In genomic region chr13:24280439-24281431, GRCm38 (mm10) we compare ENCODE assay signal across 8 mouse cellular contexts. TPM values are rescaled to one million over a fixed set of nuclear protein-coding genes. Genes with fewer than 3 reads are reported as not detected.
DNase-seq lines count a peak whose midpoint lies in the region; ATAC-seq and TF ChIP-seq lines count a peak whose summit lies in the region.

Gene Carmil1 (minus strand): TSS chr13:24280795.

- no peaks in the 10 kb centered on the region; the same call in 1 of the 2 replicates for H3K36me3 ChIP-seq in ES-E14 (ENCODE audit: control insufficient read depth, insufficient read depth, low read length, poor library complexity, severe bottlenecking)
- H3K36me3 ChIP-seq in hindbrain, embryonic 10.5 days: no peaks in the 10 kb centered on the region
- H3K36me3 ChIP-seq in lung, postnatal 0 days (ENCODE audit: insufficient read depth, low read length): no peaks in the 10 kb centered on the region

- H3K27me3 ChIP-seq in cerebellum, adult 2 months (ENCODE audit: control insufficient read depth, insufficient read depth, low read length): no peaks in the 10 kb centered on the region
- peaks cover 17% of the 10 kb centered on the region for H3K27me3 ChIP-seq in hindbrain, embryonic 10.5 days (ENCODE audit: insufficient read depth, poor library complexity, severe bottlenecking)
- no peaks in the 10 kb centered on the region for H3K27me3 ChIP-seq in lung, postnatal 0 days (replicated peaks; ENCODE audit: insufficient read depth, low read length)

- no peak within 1 kb of the TSS for H3K27ac ChIP-seq in ES-E14 (ENCODE audit: insufficient read depth, low read depth, low read length, poor library complexity, severe bottlenecking)
- peak within 1 kb of the TSS; percentile 99 for H3K27ac ChIP-seq in cerebellum, adult 2 months (ENCODE audit: insufficient read depth, low read length)
- peak within 1 kb of the TSS; percentile 91 for H3K27ac ChIP-seq in hindbrain, embryonic 10.5 days
- H3K27ac ChIP-seq in lung, postnatal 0 days (ENCODE audit: low read length): peak within 1 kb of the TSS; percentile 87

- in situ Hi-C loops in ES-E14 (cut with MboI; ENCODE audit: low sequenced_read_pairs in 2 of 2, unreplicated experiment in 2 of 2): no loop called here

- H3K9ac ChIP-seq in ES-E14 (ENCODE audit: insufficient read depth, low read depth, low read length, poor library complexity, severe bottlenecking): peak within 1 kb of the TSS; percentile 89
- H3K9ac ChIP-seq in lung, postnatal 0 days (replicated peaks; ENCODE audit: low read depth): peak within 1 kb of the TSS; percentile 63

- peak; percentile 98 for ATAC-seq in lung, postnatal 0 days

- peak; percentile 47; the same call in 1 of the 2 replicates for TF ChIP-seq POLR2A in cerebellum, adult 2 months (IDR thresholded peaks at IDR 0.05; ENCODE audit: borderline replicate concordance, insufficient read depth, low read length)

- peak within 1 kb of the TSS; percentile 89 to 93 for H3K4me3 ChIP-seq in ES-E14 (ENCODE audit: insufficient read depth in 1 of 2, low read depth in 1 of 2, low read length in 2 of 2, poor library complexity in 1 of 2, severe bottlenecking in 1 of 2)
- H3K4me3 ChIP-seq in cerebellum, adult 2 months (replicated peaks; ENCODE audit: insufficient read depth, low read depth, low read length): peak within 1 kb of the TSS; percentile 93
- peak within 1 kb of the TSS; percentile 79 for H3K4me3 ChIP-seq in hindbrain, embryonic 10.5 days
- H3K4me3 ChIP-seq in lung, postnatal 0 days (ENCODE audit: low read depth, low read length): peak within 1 kb of the TSS; percentile 63

- under 1% methylated on average over 94 of the region's 96 CpGs for WGBS in cerebellum, adult 2 months
- WGBS in hindbrain, embryonic 10.5 days: under 1% methylated on average over 96 of the region's 96 CpGs
- under 1% methylated on average over 72 of the region's 96 CpGs for WGBS in lung, postnatal 0 days

- DNase-seq in ES-E14 (ENCODE audit: low read depth, low spot score): peak; percentile 70
- peak; percentile 88 to 91 for DNase-seq in cerebellum, adult 2 months
- peak; percentile 68 to 86 for DNase-seq in frontal cortex, adult 2 months (ENCODE audit: extremely low spot score in 1 of 2, low spot score in 1 of 2)
- DNase-seq in hindbrain, embryonic 10.5 days (ENCODE audit: low spot score): peak; percentile 90
- DNase-seq in layer of hippocampus, postnatal 10 days (ENCODE audit: low spot score in 2 of 2): peak; percentile 85 to 90
- DNase-seq in lung, postnatal 0 days (ENCODE audit: low spot score): peak; percentile 97
- DNase-seq in ovary, postnatal 36 days (ENCODE audit: low spot score): peak; percentile 86
- peak; percentile 83 for DNase-seq in thymus, postnatal 14 days

- H3K4me2 ChIP-seq in lung, postnatal 0 days (replicated peaks; ENCODE audit: low read depth, low read length): peak within 1 kb of the TSS; percentile 86

- peaks cover 0 to 6% of the 10 kb centered on the region in 2 experiments; a peak in 2 of 4 replicates for H3K4me1 ChIP-seq in ES-E14 (ENCODE audit: control insufficient read depth in 2 of 2, insufficient read depth in 2 of 2, low read length in 2 of 2, poor library complexity in 1 of 2)
- peaks cover 5% of the 10 kb centered on the region; the same call in 1 of the 2 replicates for H3K4me1 ChIP-seq in cerebellum, adult 2 months (ENCODE audit: control insufficient read depth, insufficient read depth, low read length)
- H3K4me1 ChIP-seq in hindbrain, embryonic 10.5 days (replicated peaks): peaks cover 21% of the 10 kb centered on the region
- H3K4me1 ChIP-seq in lung, postnatal 0 days (ENCODE audit: insufficient read depth, low read depth, low read length): no peaks in the 10 kb centered on the region

- H3K9me3 ChIP-seq in ES-E14 (ENCODE audit: control insufficient read depth, insufficient read depth, low read depth, low read length): no peaks in the 10 kb centered on the region
- H3K9me3 ChIP-seq in hindbrain, embryonic 10.5 days: no peaks in the 10 kb centered on the region
- H3K9me3 ChIP-seq in lung, postnatal 0 days (ENCODE audit: low read length): no peaks in the 10 kb centered on the region

- TF ChIP-seq EP300 in lung, postnatal 0 days (IDR thresholded peaks at IDR 0.05): no peak

- peak; percentile 60 for TF ChIP-seq CTCF in cerebellum, adult 2 months (IDR thresholded peaks at IDR 0.05; ENCODE audit: borderline replicate concordance, insufficient read depth, low read depth, low read length)
- peak; percentile 85 for TF ChIP-seq CTCF in lung, postnatal 0 days (IDR thresholded peaks at IDR 0.05)

TF ChIP-seq in ES-E14, 5 proteins besides CTCF, POLR2A, EP300 and RAD21:
- TF ChIP-seq MAFK (IDR thresholded peaks at IDR 0.05; ENCODE audit: insufficient read depth, low read depth, low read length) (no peak), ZC3H11A (IDR thresholded peaks at IDR 0.05; ENCODE audit: borderline replicate concordance, low read depth, low read length) (no peak), CHD2 (IDR thresholded peaks at IDR 0.05; ENCODE audit: low read depth, low read length) (peak; percentile 77; the same call in 1 of the 2 replicates), ZNF384 (IDR thresholded peaks at IDR 0.05; ENCODE audit: low read depth, low read length) (peak; percentile 97), HCFC1 (IDR thresholded peaks at IDR 0.05; ENCODE audit: borderline replicate concordance, insufficient read depth, low read length) (no peak)

RNA-seq across cellular contexts. Expression of gene Carmil1, which starts in this region (rescaled TPM):
- total RNA-seq in ES-E14 (2012; rRNA removed): 14.0 and 17.0 TPM in 2 replicates
- polyA plus RNA-seq in cerebellum, adult 2 months (2012; rRNA removed): 23.7 and 24.8 TPM in 2 replicates
- polyA plus RNA-seq in frontal cortex, adult 2 months (2012; rRNA removed): 36.1 and 37.7 TPM in 2 replicates
- 20.0 and 21.7 TPM in 2 replicates for polyA plus RNA-seq in hindbrain, embryonic 10.5 days (2016; fragmentation: Nextera tagmentation; extraction: Ambion mirVana)
- total RNA-seq in layer of hippocampus, postnatal 10 days (2021): 10 to 100 TPM; 41.0 to 44.3 TPM
- 46.1 and 47.5 TPM in 2 replicates for polyA plus RNA-seq in lung, postnatal 0 days (2015; fragmentation: Nextera tagmentation; extraction: Ambion mirVana)
